Mouse (Mus musculus) cerebellum, postnatal 10 days (tissue): ENCODE results near the gene Sept9.

Experiments used
- DNase-seq, 2 experiments: peaks; one replicate each; pipeline ENCODE4 v3.0.0; 2021; ENCODE audit warnings: mixed read lengths in 2 of 2

Gene Sept9

DNA sequence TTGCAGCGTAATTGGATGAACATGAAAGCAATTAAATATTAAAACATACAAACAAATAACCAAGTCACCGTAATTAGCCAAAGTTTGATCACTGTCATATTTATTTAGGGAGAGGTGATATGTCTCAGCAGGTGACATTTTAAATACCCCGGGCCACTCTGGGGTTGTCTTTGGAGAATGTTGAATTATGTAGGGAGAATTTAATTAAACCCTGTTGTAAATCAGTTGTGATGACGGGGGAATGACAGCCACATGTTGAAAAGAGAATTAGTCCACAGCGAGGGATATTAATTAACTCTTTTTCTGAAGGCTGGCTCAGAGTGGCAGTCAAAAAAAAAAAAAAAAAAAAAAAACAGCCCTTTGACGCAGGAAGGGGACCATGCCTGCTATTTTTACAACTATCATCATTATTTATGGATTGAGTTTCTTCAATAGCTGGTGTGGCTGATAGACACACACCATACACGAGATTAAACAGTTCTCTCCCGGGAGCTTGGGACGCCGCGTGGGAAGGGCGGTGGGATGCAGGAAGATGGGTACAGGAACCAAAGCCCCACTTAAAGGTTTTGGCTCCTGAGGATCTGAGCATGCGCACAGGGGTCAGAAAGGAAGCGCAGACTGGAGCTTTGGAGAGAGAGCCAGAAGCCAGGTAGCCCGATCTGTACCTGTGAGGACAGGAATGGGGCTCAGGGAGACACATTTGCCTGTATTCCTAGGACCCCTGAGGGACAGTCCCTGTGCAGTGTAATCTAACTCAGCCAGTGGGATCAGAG is 186.1 kb downstream of the Sept9 start:
- DNase-seq = no peak

DNA sequence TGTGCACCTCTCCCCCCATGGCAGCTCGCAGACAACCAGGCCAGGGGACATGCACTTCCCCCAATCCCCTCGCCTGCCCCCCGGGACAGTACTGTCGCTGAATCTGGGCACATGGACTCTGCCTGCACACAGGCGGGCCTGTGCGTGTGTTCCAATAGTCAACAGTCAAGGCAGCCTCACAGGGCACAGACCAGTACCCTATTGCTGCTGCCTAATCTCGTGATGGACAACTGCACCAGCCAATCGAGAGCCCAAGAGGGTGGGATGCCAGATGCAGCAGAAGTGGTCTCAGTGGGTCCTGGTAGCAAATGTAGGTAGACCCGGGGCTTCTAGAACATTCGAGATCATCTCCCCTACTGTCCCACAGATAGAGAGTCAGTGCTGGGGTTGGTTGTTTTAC is 187.8 kb downstream of the Sept9 start:
- DNase-seq = peak; percentile 68 to 71

DNA sequence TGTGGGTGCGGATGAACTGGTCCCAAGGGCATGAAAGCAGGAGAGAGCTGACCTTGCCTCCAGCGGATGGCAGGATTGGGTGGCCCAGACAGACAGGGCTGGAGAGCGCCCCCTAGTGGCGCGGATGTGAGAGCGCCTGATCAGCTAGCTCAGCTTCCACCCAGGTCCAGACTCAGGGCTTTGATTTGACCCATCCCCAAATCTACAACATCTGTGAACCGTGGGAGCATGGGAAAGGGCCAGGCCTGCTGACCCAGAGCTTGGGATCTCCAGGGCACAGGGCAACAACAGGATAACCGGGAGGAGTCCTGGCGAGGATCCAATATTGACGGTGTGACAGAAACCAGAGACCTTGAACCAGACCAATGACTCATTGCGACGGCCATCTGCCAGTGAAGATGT is 190.5 kb downstream of the Sept9 start:
- peak; percentile 67 to 76 for DNase-seq

GRCm38 (mm10) chr11:117390774-117391534 is 191.5 kb downstream of the Sept9 start:
- DNase-seq = no peak

DNA sequence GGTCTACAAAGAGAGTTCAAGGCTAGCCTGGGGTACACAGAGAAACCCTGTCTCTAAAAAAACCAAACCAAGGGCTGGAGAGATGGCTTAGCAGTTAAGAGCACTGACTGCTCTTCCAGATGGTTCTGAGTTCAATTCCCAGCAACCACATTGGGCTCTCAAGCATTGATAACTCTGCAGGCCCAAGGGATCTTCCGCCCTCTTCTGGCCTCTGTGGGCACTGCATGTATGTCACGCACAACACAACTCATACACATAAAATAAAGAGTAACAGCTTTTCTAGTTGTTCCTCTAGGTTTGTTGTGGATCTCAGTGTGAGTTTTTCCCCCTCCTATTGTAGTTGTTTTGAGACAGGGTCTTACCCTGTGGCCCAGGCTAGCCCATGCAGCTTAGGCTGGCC is 192.8 kb downstream of the Sept9 start:
- DNase-seq = peak; percentile 54 to 66

DNA sequence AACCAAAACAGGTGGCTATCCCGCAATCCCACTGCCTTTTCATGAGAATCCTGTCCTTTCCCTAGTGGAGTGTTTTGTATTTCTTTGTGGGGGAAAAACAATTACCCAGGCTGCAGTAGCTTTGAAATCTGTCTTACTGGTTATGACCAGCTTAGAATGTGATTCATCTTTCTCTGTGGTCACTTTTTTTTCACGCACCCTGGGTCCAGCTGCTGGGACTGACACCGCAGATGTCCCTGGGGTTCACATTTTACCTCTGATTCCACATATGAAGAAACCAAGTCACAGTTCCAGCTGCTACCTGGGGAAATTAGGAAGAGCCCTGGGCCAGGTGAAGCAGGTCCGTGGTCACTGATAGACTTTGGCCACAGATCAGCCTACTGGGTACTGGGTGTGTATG is 194.3 kb downstream of the Sept9 start:
- no peak for DNase-seq

GRCm38 (mm10) chr11:117394230-117395137 is 195.0 kb downstream of the Sept9 start:
- peak; percentile 73 to 74 for DNase-seq

DNA sequence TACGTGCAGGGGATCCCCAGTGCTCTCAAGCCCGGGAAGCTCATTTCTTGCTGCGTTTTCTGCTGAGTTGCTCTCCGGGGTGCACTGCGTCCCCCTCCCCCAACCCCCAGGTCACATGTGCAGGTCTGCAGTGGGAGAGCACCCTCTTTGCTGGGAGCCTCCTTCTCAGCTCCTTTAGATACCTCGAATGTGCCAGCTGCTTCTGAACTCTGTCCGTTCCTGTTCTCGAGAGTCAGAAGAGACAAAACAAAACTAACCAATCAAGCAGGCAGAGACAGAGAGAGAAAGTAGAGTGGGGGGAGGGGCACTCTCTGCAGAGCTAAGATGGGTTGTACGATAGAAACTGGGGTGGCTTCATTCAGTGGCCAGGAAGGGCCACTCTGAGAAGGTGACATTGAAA is 195.8 kb downstream of the Sept9 start:
- DNase-seq = no peak

DNA sequence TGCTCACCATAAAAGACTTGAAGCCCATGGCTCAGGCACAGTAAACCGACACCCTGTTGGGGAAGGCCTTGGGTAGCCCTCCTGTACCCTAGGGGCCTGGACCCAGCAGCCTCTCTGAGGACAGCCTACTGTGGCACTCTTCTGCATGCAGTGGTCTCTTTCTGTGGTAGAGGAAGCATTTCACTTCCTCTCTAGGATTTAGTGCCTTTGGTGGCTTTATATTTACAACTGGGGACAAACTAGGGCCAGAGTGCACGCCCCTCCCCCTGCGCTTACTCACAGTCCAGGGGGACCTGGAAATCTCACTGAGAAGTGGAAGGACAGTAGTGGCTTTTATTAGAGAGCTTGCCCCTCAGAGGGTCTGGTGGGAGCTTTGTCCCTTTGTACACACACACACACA is 197.5 kb downstream of the Sept9 start:
- DNase-seq = no peak

DNA sequence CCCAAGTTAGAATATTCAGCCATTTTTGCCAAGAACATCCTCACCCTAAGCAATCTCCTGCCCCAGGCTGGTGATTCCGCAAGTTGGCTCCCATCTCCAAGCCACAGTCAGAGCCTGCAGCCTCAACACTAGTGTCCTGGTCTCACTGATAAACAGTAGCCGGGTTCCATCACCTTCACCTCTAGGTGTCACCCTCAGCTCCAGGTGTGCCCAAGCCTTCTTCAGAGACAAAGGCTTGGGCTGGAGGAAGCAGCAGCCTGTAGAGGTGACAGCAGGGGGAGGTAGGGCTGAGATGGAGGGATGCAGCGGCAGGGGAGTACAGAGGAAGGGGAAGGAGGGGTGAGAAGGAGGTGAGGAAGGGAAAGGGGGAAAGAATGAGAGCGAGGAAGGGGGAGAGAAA is 198.3 kb downstream of the Sept9 start:
- peak; percentile 63 for DNase-seq

DNA sequence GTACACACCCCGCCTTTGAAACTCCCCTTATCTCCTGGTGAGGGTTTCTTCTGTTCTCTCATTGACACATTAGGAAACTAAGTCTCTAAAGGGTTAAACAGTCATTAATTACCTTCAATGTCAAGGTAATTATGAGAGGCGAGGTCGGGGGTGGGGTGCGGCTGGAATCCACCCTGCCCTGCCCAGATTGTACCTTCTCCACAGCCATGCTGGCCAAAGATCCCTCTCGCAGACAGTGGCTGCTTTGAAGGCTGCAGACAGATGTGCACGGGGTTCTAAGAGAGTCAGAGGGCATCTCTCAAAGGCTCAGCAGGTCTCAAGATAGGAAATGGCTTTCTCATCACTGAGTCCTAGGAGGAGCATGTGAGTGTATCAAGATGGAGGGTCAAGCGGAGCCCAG is 198.7 kb downstream of the Sept9 start:
- no peak for DNase-seq

GRCm38 (mm10) chr11:117401583-117402367 is 202.3 kb downstream of the Sept9 start:
- no peak for DNase-seq

DNA sequence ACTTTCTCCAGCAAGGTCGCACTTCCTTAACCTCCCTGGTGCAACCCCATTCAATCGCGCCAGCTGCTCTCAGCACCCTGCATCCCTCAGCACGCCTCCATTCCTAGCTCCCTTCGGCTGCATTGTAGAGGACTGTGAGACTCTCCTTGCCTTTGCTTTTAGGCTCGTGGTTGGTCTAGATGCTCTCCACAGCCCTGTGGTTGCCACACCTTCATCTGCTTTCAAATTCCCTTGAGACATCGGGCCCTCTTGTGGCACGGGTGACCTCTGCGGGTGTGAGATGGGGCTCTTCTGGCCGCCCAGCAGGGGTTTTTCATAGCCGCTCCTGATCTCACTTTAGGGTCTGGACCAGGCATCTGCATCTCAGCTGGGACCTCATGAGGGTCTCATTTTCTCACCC is 203.1 kb downstream of the Sept9 start:
- DNase-seq = no peak

GRCm38 (mm10) chr11:117403073-117403472 is 203.6 kb downstream of the Sept9 start:
- DNase-seq = no peak

GRCm38 (mm10) chr11:117403781-117404180 is 204.3 kb downstream of the Sept9 start:
- DNase-seq = no peak

- DNase-seq = no peak
Measured at GRCm38 (mm10) chr11:117406711-117407110, 207.2 kb downstream of the Sept9 start.

GRCm38 (mm10) chr11:117407196-117407595 is 207.7 kb downstream of the Sept9 start:
- no peak for DNase-seq

GRCm38 (mm10) chr11:117407651-117408441 is 208.4 kb downstream of the Sept9 start:
- DNase-seq = peak; percentile 91 to 94

DNA sequence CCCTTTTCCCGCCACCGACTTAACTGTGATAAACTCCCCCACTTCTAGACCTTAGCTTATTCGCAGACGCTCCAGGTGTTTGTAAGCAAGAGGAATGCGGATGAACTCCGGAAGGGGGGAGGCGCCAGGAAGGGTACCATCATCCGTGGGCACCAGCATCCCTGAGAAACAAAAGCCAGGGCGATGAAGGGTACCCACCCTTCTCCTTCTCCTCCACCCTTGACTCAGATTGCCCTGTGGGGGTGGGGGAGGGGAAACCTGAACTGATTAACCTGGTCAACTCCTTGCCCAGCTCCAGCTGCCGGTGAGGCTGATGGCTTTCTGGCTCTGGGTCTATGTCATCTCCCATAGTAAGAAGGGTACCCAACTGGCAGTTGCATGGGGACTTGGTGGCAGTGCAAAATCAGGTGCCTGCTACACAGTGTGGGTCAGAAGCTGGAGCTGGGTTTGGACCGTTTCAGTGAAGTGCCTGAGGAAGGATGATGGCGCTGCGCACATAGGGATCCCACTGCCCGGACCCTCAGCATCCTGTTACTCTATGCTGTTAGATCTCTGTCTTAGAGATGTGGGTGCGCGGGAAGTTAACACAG is 209.1 kb downstream of the Sept9 start:
- DNase-seq = peak; percentile 70 to 74

GRCm38 (mm10) chr11:117409331-117409730 is 209.9 kb downstream of the Sept9 start:
- DNase-seq = peak in 1 of 2 experiments; percentile 42

- DNase-seq = peak; percentile 80 to 87
Measured at GRCm38 (mm10) chr11:117410059-117410458, 210.6 kb downstream of the Sept9 start.
